Mouse (Mus musculus) kidney, adult 2 months (tissue): ENCODE data around the gene Lpin2.

ENCODE experiments used
- CTCF ChIP-seq: fragments of 200-500 bp; conservative IDR thresholded peaks from 2 replicates; pipeline ENCODE4 v1.5.1; 2011; ENCODE audit warnings: low read depth, mild to moderate bottlenecking, control low read depth, low read length, moderate library complexity, mixed read lengths; ENCODE audit not compliant: insufficient read depth, insufficient read length
- POLR2A ChIP-seq: fragments of 200-500 bp; IDR thresholded peaks from one replicate; pipeline ENCODE4 v1.6.1; 2011; ENCODE audit warnings: low read depth, low read length, control low read depth

GRCm38 (mm10) chr17:71134441-71134955 is 47.9 kb upstream of the Lpin2 start:
- TF ChIP-seq POLR2A (no peak), CTCF (no peak)
